8 mouse cellular contexts compared by ENCODE assay signal in genomic region chr7:34390834-34391155, GRCm38 (mm10). TPM values are rescaled to one million over a fixed set of nuclear protein-coding genes. Genes with fewer than 3 reads are reported as not detected.
DNase-seq lines count a peak whose midpoint lies in the region; ATAC-seq and TF ChIP-seq lines count a peak whose summit lies in the region.

No protein-coding gene starts in this region.

- H3K9me3 ChIP-seq in heart, embryonic 12.5 days (replicated peaks), result no peaks in the 10 kb centered on the region
- no peaks in the 10 kb centered on the region for H3K9me3 ChIP-seq in limb, embryonic 15.5 days
- no peaks in the 10 kb centered on the region for H3K9me3 ChIP-seq in neural tube, embryonic 12.5 days

- H3K4me3 ChIP-seq in cortical plate, adult 2 months (ENCODE audit: insufficient read depth, low read length), result peak overlapping the region; percentile 85; the same call in 1 of the 2 replicates
- peak overlapping the region; percentile 75; the same call in 1 of the 2 replicates for H3K4me3 ChIP-seq in heart, embryonic 12.5 days
- H3K4me3 ChIP-seq in limb, embryonic 15.5 days, result peak overlapping the region; percentile 95
- peak overlapping the region; percentile 90; the same call in 1 of the 2 replicates for H3K4me3 ChIP-seq in neural tube, embryonic 12.5 days

- no peak for TF ChIP-seq CTCF in cortical plate, adult 2 months (IDR thresholded peaks at IDR 0.05; ENCODE audit: extremely low read depth, insufficient read depth, low read length)

- no peak overlapping the region for H3K27ac ChIP-seq in cortical plate, adult 2 months (ENCODE audit: insufficient read depth, low read length)
- H3K27ac ChIP-seq in heart, embryonic 12.5 days (ENCODE audit: poor library complexity, severe bottlenecking), result no peak overlapping the region
- peak overlapping the region; percentile 100 for H3K27ac ChIP-seq in limb, embryonic 15.5 days
- no peak overlapping the region for H3K27ac ChIP-seq in neural tube, embryonic 12.5 days

- H3K9ac ChIP-seq in heart, embryonic 12.5 days, result peak overlapping the region; percentile 37; the same call in 1 of the 2 replicates
- H3K9ac ChIP-seq in limb, embryonic 15.5 days, result no peak overlapping the region
- H3K9ac ChIP-seq in neural tube, embryonic 12.5 days, result no peak overlapping the region

- no peak for TF ChIP-seq POLR2A in cortical plate, adult 2 months (IDR thresholded peaks at IDR 0.05; ENCODE audit: extremely low read depth, insufficient read depth, low read length)

- peak; percentile 13 to 33 for DNase-seq in layer of hippocampus, postnatal 14 days (ENCODE audit: low spot score in 2 of 2)
- no peak for DNase-seq in layer of hippocampus, adult 18-20 months (ENCODE audit: low spot score in 2 of 2)
- no peak for DNase-seq in left cerebral cortex, adult 11 months (ENCODE audit: low spot score)
- DNase-seq in thymus, postnatal 25 days, result no peak

- H3K36me3 ChIP-seq in heart, embryonic 12.5 days, result no peaks in the 10 kb centered on the region
- no peaks in the 10 kb centered on the region for H3K36me3 ChIP-seq in limb, embryonic 15.5 days
- no peaks in the 10 kb centered on the region for H3K36me3 ChIP-seq in neural tube, embryonic 12.5 days

- H3K4me2 ChIP-seq in heart, embryonic 12.5 days, result peak overlapping the region; percentile 91
- H3K4me2 ChIP-seq in limb, embryonic 15.5 days, result peak overlapping the region; percentile 60
- peak overlapping the region; percentile 79 for H3K4me2 ChIP-seq in neural tube, embryonic 12.5 days (replicated peaks)

- H3K4me1 ChIP-seq in cortical plate, adult 2 months (ENCODE audit: control insufficient read depth, insufficient read depth, low read length), result peaks cover 6% of the 10 kb centered on the region; the same call in 1 of the 2 replicates
- H3K4me1 ChIP-seq in heart, embryonic 12.5 days (replicated peaks), result peaks cover 25% of the 10 kb centered on the region
- H3K4me1 ChIP-seq in limb, embryonic 15.5 days, result peaks cover 26% of the 10 kb centered on the region
- peaks cover 24% of the 10 kb centered on the region for H3K4me1 ChIP-seq in neural tube, embryonic 12.5 days

- WGBS in heart, embryonic 12.5 days, result 65% methylated on average over 7 of the region's 7 CpGs
- WGBS in limb, embryonic 15.5 days, result 57% methylated on average over 7 of the region's 7 CpGs
- 52% methylated on average over 7 of the region's 7 CpGs for WGBS in neural tube, embryonic 12.5 days

- no peak for ATAC-seq in heart, embryonic 12.5 days (ENCODE audit: insufficient number of reproducible peaks, low FRiP score)
- ATAC-seq in limb, embryonic 15.5 days (ENCODE audit: insufficient number of reproducible peaks, low FRiP score, low TSS enrichment, low read depth), result no peak
- ATAC-seq in neural tube, embryonic 12.5 days (ENCODE audit: low FRiP score, low read depth), result no peak

- no peaks in the 10 kb centered on the region for H3K27me3 ChIP-seq in heart, embryonic 12.5 days (replicated peaks)
- H3K27me3 ChIP-seq in limb, embryonic 15.5 days, result no peaks in the 10 kb centered on the region
- no peaks in the 10 kb centered on the region for H3K27me3 ChIP-seq in neural tube, embryonic 12.5 days (replicated peaks)

RNA-seq across cellular contexts. Expression of gene Lsm14a, which starts 2.3 kb away (rescaled TPM):
- 10 to 100 TPM; 71.2 to 77.8 TPM for total RNA-seq in layer of hippocampus, postnatal 14 days (2021)
- total RNA-seq in layer of hippocampus, adult 18-20 months (2021), result 10 to 100 TPM; 89.8 to 94.0 TPM
- 49.4 and 55.9 TPM in 2 replicates for polyA plus RNA-seq in cortical plate, adult 2 months (2012; rRNA removed)
- 80.3 and 82.9 TPM in 2 replicates for polyA plus RNA-seq in heart, embryonic 12.5 days (2016; fragmentation: Nextera tagmentation; extraction: Ambion mirVana)
- polyA plus RNA-seq in limb, embryonic 15.5 days (2015; fragmentation: Nextera tagmentation; extraction: Ambion mirVana), result 76.0 and 82.7 TPM in 2 replicates
- 89.5 and 101 TPM in 2 replicates for polyA plus RNA-seq in neural tube, embryonic 12.5 days (2016; fragmentation: Nextera tagmentation; extraction: Ambion mirVana)

Comparison
In these comparisons a context has a peak if more than half of its experiments do, and no peak if none do; other contexts are left out.
1. DNase-seq: peak in layer of hippocampus, postnatal 14 days (2 of 2); none in layer of hippocampus, adult 18-20 months (0 of 2), left cerebral cortex, adult 11 months (single experiment) and thymus, postnatal 25 days (single experiment).
2. Peak in every context shown above with its lines, with median percentiles within 50 percentile points of each other: H3K4me3 ChIP-seq and H3K4me2 ChIP-seq.